Mouse (Mus musculus): ENCODE results near the gene Nfia. TPM values are rescaled to one million over a fixed set of nuclear protein-coding genes. Genes with fewer than 3 reads are reported as not detected.

Gene Nfia
- polyA plus RNA-seq, 1 experiment from 2014 or later: 45.4 TPM

DNA sequence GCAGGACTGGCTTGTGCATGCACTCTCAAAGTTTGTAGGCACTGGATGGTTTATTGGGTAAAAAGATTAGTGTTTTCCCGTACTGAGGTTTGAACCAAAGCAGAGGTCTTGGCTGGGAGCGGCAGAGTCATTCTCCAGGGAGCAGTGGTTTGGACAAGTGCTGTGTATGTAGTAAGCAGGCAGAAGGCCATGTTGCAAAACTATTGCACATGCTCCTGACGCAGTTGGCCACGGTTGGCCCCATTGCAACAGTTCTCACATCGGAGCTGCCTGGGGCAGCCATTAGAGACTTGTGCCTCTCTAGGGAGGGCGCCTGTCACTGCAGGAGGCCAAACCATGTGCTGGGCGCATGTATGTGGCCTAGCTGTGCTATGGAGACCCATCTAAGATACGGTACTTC, 331.6 kb downstream of the Nfia start:
- no peak for DNase-seq (ENCODE audit: low spot score)
- Histone ChIP-seq H3K9ac (ENCODE audit: low read length) (no peak overlapping the region), H3K36me3 (ENCODE audit: control insufficient read depth, insufficient read depth, low read length) (no peaks in the 10 kb centered on the region), H3K27me3 (ENCODE audit: control insufficient read depth, insufficient read depth, low read length) (peaks cover 8% of the 10 kb centered on the region; the same call in 1 of the 2 replicates), H3K9me3 (ENCODE audit: control insufficient read depth, low read length) (no peaks in the 10 kb centered on the region), H3K4me1 (replicated peaks; ENCODE audit: control insufficient read depth, insufficient read depth, low read length) (peaks cover 38% of the 10 kb centered on the region), H3K4me2 (ENCODE audit: low read depth, low read length, severe bottlenecking) (no peak overlapping the region), H3K4me3 (ENCODE audit: low read depth, low read length) (no peak overlapping the region), H3K27ac (ENCODE audit: low read depth, low read length) (peak overlapping the region; percentile 80)
- no peak for ATAC-seq (replicated peaks; ENCODE audit: low FRiP score)
- WGBS: 85% methylated on average over 8 of the region's 8 CpGs

DNA sequence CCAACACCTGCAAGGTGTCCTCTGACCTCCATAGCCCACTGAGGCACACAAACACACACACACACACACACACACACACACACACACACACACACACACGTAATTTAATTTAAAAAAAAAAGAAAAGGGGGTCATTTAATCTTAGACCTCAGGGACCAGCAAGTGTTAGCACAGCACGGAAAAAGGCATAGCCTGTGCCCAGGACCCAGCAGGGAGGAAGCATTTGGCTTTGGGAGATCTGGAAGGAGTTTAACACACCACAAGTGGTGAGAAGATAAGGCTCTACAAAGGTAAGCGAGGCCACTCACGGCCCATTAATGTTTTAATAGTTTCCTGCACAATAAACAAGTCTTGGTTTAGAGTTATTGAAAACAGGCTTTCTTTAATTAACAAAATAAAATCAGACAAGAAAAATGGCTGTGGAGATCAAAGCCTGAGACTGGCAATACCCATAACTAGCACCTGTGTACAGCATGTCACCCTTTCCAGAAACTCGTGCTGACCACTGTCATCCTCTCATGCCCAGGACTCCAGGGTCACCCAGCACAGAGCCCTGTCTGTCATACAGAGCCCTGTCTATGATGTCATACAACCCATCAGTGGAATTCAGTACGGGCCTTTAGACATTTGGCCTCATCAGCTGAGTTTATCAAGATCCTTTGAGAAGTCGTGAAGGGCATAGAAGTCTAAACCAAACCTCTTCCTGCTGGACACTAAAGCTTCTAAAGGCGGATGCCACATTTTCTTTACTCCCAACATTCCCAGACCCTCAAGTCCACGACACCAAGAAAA, 332.6 kb downstream of the Nfia start:
- Histone ChIP-seq H3K27ac (ENCODE audit: low read depth, low read length) (no peak overlapping the region), H3K4me1 (replicated peaks; ENCODE audit: control insufficient read depth, insufficient read depth, low read length) (peaks cover 43% of the 10 kb centered on the region), H3K9ac (ENCODE audit: low read length) (no peak overlapping the region), H3K27me3 (ENCODE audit: control insufficient read depth, insufficient read depth, low read length) (peaks cover 8% of the 10 kb centered on the region; the same call in 1 of the 2 replicates), H3K4me2 (ENCODE audit: low read depth, low read length, severe bottlenecking) (no peak overlapping the region), H3K9me3 (ENCODE audit: control insufficient read depth, low read length) (no peaks in the 10 kb centered on the region), H3K4me3 (ENCODE audit: low read depth, low read length) (no peak overlapping the region), H3K36me3 (ENCODE audit: control insufficient read depth, insufficient read depth, low read length) (no peaks in the 10 kb centered on the region)
- ATAC-seq (replicated peaks; ENCODE audit: low FRiP score) (no peak), DNase-seq (ENCODE audit: low spot score) (no peak)
- 73% methylated on average over 9 of the region's 9 CpGs for WGBS

DNA sequence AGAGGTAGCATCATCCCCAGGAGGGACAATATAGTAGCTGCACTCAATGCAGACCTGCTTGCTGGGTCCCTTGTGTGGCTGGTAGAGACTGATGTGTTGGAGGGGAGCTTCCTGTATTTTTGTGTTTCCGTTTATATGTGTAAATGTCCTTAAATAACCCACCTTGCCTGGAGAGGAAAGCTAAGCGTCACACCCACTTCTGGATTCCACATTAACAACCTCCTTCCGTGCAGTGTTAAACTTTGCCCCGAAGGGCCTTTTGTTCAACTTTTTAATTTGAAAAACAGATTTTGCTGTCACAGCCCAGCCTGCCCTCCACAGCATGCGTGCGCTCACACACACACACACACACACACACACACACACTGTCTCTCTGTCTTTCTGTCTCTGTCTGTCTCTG, 333.4 kb downstream of the Nfia start:
- ATAC-seq (replicated peaks; ENCODE audit: low FRiP score) (no peak), DNase-seq (ENCODE audit: low spot score) (no peak)
- Histone ChIP-seq H3K27me3 (ENCODE audit: control insufficient read depth, insufficient read depth, low read length) (peaks cover 8% of the 10 kb centered on the region; the same call in 1 of the 2 replicates), H3K4me3 (ENCODE audit: low read depth, low read length) (no peak overlapping the region), H3K4me2 (ENCODE audit: low read depth, low read length, severe bottlenecking) (no peak overlapping the region), H3K9ac (ENCODE audit: low read length) (no peak overlapping the region), H3K4me1 (replicated peaks; ENCODE audit: control insufficient read depth, insufficient read depth, low read length) (peaks cover 43% of the 10 kb centered on the region), H3K27ac (ENCODE audit: low read depth, low read length) (peak overlapping the region; percentile 38; the same call in 1 of the 2 replicates), H3K9me3 (ENCODE audit: control insufficient read depth, low read length) (no peaks in the 10 kb centered on the region), H3K36me3 (ENCODE audit: control insufficient read depth, insufficient read depth, low read length) (no peaks in the 10 kb centered on the region)
- 46% methylated on average over 6 of the region's 6 CpGs for WGBS

DNA sequence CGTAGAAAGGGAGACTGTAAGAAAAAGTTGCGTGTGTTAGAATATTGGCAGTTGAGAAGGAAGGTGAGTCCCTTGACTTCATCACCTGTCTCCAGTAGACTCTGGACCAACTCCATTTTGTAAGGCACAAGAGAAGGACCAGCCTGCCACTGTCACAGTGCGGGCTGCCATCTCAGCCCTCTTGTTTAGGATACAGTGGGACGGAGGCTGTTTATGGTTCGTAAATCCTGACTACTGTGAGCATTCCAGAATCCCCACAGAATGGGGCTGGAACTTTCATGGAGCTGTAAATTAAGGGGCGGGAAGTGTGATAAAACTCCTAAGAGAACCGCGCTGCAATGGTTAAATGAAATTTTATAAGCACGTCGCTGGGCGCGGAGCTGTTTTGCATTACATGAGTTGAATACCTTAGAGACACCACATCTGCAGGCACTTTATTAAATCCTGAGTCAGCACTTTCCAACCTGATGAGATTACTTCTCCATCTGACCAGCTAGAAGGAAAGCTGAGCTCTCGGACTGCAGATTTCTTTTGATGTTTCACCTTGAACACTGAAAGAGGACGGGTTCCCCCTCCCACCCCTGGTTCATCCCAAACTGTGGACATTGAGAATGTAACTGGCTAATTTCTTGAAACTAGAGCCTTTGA, 334.0 kb downstream of the Nfia start:
- no peaks in the 10 kb centered on the region for H3K36me3 ChIP-seq (ENCODE audit: control insufficient read depth, insufficient read depth, low read length)
- DNase-seq (ENCODE audit: low spot score) (no peak), ATAC-seq (replicated peaks; ENCODE audit: low FRiP score) (no peak)
- H3K9ac ChIP-seq (ENCODE audit: low read length): no peak overlapping the region
- H3K9me3 ChIP-seq (ENCODE audit: control insufficient read depth, low read length): no peaks in the 10 kb centered on the region
- peaks cover 41% of the 10 kb centered on the region for H3K4me1 ChIP-seq (replicated peaks; ENCODE audit: control insufficient read depth, insufficient read depth, low read length)
- 29% methylated on average over 14 of the region's 14 CpGs for WGBS
- H3K27ac ChIP-seq (ENCODE audit: low read depth, low read length): peak overlapping the region; percentile 68
- no peak overlapping the region for H3K4me2 ChIP-seq (ENCODE audit: low read depth, low read length, severe bottlenecking)
- peaks cover 8% of the 10 kb centered on the region; the same call in 1 of the 2 replicates for H3K27me3 ChIP-seq (ENCODE audit: control insufficient read depth, insufficient read depth, low read length)
- H3K4me3 ChIP-seq (ENCODE audit: low read depth, low read length): no peak overlapping the region

DNA sequence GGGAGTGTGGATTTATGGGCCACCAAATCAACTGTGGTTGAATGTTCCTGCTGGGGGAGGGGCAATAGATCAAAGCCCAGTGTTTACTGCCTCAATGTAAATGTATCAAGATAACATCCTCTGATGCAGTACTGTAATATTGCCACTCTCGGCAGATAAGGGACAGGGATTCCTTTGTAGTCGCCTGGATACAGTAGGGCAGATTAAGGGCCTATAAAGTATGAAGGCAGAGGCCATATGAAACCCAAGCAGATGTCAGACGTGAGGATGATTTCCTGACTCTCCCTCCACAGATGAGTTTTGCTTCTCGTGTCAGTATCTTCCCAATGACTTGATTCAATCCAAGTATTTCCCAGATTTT, 334.5 kb downstream of the Nfia start:
- Histone ChIP-seq H3K27me3 (ENCODE audit: control insufficient read depth, insufficient read depth, low read length) (peaks cover 8% of the 10 kb centered on the region; the same call in 1 of the 2 replicates), H3K4me2 (ENCODE audit: low read depth, low read length, severe bottlenecking) (no peak overlapping the region; the same call in 1 of the 2 replicates), H3K4me1 (replicated peaks; ENCODE audit: control insufficient read depth, insufficient read depth, low read length) (peaks cover 38% of the 10 kb centered on the region), H3K9me3 (ENCODE audit: control insufficient read depth, low read length) (no peaks in the 10 kb centered on the region), H3K9ac (ENCODE audit: low read length) (peak overlapping the region; percentile 35), H3K27ac (ENCODE audit: low read depth, low read length) (peak overlapping the region; percentile 68), H3K36me3 (ENCODE audit: control insufficient read depth, insufficient read depth, low read length) (no peaks in the 10 kb centered on the region), H3K4me3 (ENCODE audit: low read depth, low read length) (no peak overlapping the region)
- DNase-seq (ENCODE audit: low spot score) (no peak), ATAC-seq (replicated peaks; ENCODE audit: low FRiP score) (no peak)
- WGBS: 17% methylated on average over 4 of the region's 4 CpGs

DNA sequence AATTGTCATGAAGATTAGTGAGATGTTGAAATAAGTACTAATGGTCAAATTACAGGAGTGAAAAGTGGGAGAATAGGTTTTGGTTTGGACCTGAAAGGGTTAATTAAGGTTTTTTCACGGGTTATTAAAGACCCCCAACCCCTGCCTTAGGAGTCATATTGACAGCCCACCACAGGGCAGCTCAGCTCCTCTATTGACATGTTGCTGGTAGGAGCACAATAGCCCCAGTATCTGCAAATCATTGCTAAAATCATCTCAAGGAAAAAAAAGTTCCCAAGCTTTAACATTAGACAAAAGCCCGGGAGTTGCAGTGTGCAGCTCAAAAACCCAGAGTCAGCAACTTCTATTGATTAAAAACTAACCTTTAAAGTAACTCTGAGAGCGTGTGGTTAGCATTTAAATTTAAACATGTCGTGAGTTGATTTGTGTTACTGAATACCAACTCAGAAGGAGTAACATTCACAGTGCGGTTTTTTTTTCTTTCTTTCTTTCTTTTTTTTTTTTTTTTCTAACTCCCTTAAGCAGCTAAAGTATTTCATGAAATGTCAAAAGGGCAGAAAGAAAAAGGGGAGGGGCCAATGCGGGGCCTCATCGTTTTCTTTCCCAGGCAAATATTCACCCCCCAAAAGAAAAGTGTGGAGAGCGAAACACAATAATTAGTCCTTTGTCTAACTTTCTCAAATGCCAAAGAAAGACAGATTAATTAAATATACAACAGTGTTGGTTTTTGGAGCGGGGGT, 335.6 kb downstream of the Nfia start:
- H3K27me3 ChIP-seq (ENCODE audit: control insufficient read depth, insufficient read depth, low read length): peaks cover 8% of the 10 kb centered on the region; the same call in 1 of the 2 replicates
- 3% methylated on average over 9 of the region's 9 CpGs for WGBS
- H3K36me3 ChIP-seq (ENCODE audit: control insufficient read depth, insufficient read depth, low read length): no peaks in the 10 kb centered on the region
- H3K4me2 ChIP-seq (ENCODE audit: low read depth, low read length, severe bottlenecking): peak overlapping the region; percentile 5; the same call in 1 of the 2 replicates
- H3K9ac ChIP-seq (ENCODE audit: low read length): no peak overlapping the region
- H3K4me1 ChIP-seq (replicated peaks; ENCODE audit: control insufficient read depth, insufficient read depth, low read length): peaks cover 38% of the 10 kb centered on the region
- no peaks in the 10 kb centered on the region for H3K9me3 ChIP-seq (ENCODE audit: control insufficient read depth, low read length)
- no peak for DNase-seq (ENCODE audit: low spot score)
- ATAC-seq (replicated peaks; ENCODE audit: low FRiP score): peak; percentile 49
- no peak overlapping the region for H3K4me3 ChIP-seq (ENCODE audit: low read depth, low read length)
- H3K27ac ChIP-seq (ENCODE audit: low read depth, low read length): peak overlapping the region; percentile 68

DNA sequence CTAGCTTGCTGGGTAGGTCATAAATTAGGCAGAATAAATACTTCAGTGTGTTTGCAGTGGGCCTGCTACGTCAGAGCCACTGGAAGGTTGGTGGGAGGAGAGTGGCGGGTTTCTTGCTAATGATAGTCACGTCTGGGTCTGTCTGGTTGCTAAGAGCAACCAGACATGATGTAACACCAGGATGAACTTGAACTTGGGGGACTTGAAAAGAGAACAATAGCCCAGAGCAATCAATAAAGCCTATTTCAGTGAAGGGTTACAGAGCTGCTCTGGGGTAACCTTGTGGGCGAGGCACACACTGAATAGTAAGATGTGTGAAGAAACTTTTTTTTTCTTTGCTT, 336.1 kb downstream of the Nfia start:
- ATAC-seq (replicated peaks; ENCODE audit: low FRiP score) (peak; percentile 95), DNase-seq (ENCODE audit: low spot score) (peak; percentile 87)
- no peaks in the 10 kb centered on the region for H3K36me3 ChIP-seq (ENCODE audit: control insufficient read depth, insufficient read depth, low read length)
- H3K4me3 ChIP-seq (ENCODE audit: low read depth, low read length): no peak overlapping the region
- peaks cover 8% of the 10 kb centered on the region; the same call in 1 of the 2 replicates for H3K27me3 ChIP-seq (ENCODE audit: control insufficient read depth, insufficient read depth, low read length)
- H3K4me2 ChIP-seq (ENCODE audit: low read depth, low read length, severe bottlenecking): peak overlapping the region; percentile 6; the same call in 1 of the 2 replicates
- WGBS: under 1% methylated on average over 4 of the region's 4 CpGs
- H3K4me1 ChIP-seq (replicated peaks; ENCODE audit: control insufficient read depth, insufficient read depth, low read length): peaks cover 35% of the 10 kb centered on the region
- H3K9me3 ChIP-seq (ENCODE audit: control insufficient read depth, low read length): no peaks in the 10 kb centered on the region
- peak overlapping the region; percentile 96 for H3K27ac ChIP-seq (ENCODE audit: low read depth, low read length)
- peak overlapping the region; percentile 27; the same call in 1 of the 2 replicates for H3K9ac ChIP-seq (ENCODE audit: low read length)

DNA sequence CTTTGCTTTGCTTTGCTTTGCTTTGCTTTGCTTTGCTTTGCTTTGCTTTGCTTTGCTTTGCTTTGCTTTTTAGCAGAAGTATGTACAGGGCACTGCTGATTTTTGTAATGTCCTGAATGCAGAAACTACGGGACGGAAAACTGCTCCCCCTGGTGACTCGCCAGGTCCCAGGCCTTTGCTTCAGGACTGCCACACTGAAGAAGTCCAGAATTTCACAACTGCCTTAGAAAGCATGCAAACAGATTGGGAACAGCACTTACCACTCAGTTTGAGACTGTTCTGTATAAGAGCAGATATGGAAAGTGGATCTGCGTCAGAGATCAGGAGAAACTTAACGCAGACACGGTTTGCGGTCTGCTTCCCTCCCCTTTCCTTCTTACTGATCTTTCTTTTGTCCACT, 336.5 kb downstream of the Nfia start:
- no peak overlapping the region for H3K4me3 ChIP-seq (ENCODE audit: low read depth, low read length)
- WGBS: 6% methylated on average over 7 of the region's 7 CpGs
- ATAC-seq (replicated peaks; ENCODE audit: low FRiP score): peak; percentile 69
- H3K36me3 ChIP-seq (ENCODE audit: control insufficient read depth, insufficient read depth, low read length): no peaks in the 10 kb centered on the region
- H3K9me3 ChIP-seq (ENCODE audit: control insufficient read depth, low read length): no peaks in the 10 kb centered on the region
- peak overlapping the region; percentile 96 for H3K27ac ChIP-seq (ENCODE audit: low read depth, low read length)
- peaks cover 8% of the 10 kb centered on the region; the same call in 1 of the 2 replicates for H3K27me3 ChIP-seq (ENCODE audit: control insufficient read depth, insufficient read depth, low read length)
- DNase-seq (ENCODE audit: low spot score): peak; percentile 81
- H3K9ac ChIP-seq (ENCODE audit: low read length): peak overlapping the region; percentile 27; the same call in 1 of the 2 replicates
- peaks cover 32% of the 10 kb centered on the region for H3K4me1 ChIP-seq (replicated peaks; ENCODE audit: control insufficient read depth, insufficient read depth, low read length)
- H3K4me2 ChIP-seq (ENCODE audit: low read depth, low read length, severe bottlenecking): peak overlapping the region; percentile 39; the same call in 1 of the 2 replicates
